Mouse (Mus musculus): ENCODE measurements around the gene Adgrg6. TPM values are rescaled to one million over a fixed set of nuclear protein-coding genes. Genes with fewer than 3 reads are reported as not detected.

Gene Adgrg6
- total RNA-seq, 2 experiments from 2014 or later = 2.4 to 2.5 TPM

DNA sequence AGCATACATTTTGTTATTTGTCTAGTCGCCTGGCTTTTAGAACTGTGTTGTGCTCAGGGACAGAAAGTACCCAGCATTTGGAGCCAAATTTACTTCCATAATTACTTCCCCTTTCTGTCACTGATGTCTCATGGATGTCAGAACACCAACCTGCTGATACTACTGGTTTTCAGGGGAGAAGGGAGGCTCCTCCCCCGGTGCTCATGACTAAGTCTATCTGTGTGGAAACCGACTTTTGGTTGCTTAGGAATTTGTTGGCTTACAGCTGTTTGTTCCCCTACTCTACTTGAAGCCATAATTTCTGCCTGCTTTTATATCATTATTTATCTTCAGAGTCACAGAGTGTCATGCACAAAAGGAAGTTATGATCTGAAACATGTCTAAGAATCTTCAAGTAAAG is 14.4 kb downstream of the Adgrg6 start:
- Histone ChIP-seq H3K27ac (no peak overlapping the region), H3K4me3 (no peak overlapping the region)
- no peak for DNase-seq (ENCODE audit: extremely low spot score in 1 of 2, low spot score in 2 of 2)
- no peak for TF ChIP-seq CTCF (IDR thresholded peaks at IDR 0.05)
- intact Hi-C loops (cut with DNase I) = no loop called here

- Histone ChIP-seq H3K27ac (no peak overlapping the region), H3K4me3 (no peak overlapping the region)
- DNase-seq (ENCODE audit: extremely low spot score in 1 of 2, low spot score in 2 of 2) = no peak
- intact Hi-C loops (cut with DNase I) = no loop called here
- no peak for TF ChIP-seq CTCF (IDR thresholded peaks at IDR 0.05)
Observed at GRCm38 (mm10) chr10:14530670-14531069, 14.8 kb downstream of the Adgrg6 start.

DNA sequence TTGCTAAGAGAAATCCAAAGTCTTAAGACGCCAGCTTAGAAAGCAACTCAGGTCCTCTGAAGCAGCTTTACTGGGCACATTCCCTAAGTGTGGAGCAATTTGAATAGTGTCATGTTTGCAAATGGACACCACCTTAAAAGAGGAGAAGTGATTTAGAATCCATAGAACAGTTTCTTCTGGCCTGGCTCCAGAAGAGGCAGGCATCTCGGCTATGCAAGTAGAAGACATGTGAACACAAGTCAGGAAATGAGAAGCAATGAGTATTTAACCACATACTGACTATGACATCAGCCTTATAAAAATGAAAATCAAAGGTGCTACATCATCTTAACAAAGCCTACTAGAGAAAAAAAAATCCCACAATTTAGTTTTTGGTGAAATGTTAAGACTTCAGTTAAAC is 17.7 kb downstream of the Adgrg6 start:
- TF ChIP-seq CTCF (IDR thresholded peaks at IDR 0.05) = no peak
- no peak for DNase-seq (ENCODE audit: extremely low spot score in 1 of 2, low spot score in 2 of 2)
- intact Hi-C loops (cut with DNase I) = no loop called here
- H3K27ac ChIP-seq = no peak overlapping the region
- H3K4me3 ChIP-seq = no peak overlapping the region

DNA sequence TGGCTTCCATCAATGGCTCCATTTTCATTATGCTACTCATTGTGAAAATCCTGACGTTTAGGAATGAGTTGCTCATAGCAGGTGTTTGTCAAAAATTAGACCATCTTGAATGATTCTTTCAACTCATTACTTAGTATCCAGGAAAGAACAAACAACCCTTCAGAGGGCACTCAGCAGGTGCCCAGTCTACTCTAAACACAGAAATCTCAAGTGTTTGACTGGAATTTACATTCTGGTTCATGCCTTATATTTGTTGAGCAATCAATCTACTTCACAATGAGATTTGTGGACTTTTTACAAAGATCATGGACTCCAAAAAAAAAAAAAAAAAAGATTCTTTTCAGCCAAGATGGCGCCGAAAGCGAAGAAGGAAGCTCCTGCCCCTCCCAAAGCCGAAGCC is 22.7 kb downstream of the Adgrg6 start:
- TF ChIP-seq CTCF (IDR thresholded peaks at IDR 0.05) = no peak
- Histone ChIP-seq H3K27ac (no peak overlapping the region), H3K4me3 (no peak overlapping the region)
- no peak for DNase-seq (ENCODE audit: extremely low spot score in 1 of 2, low spot score in 2 of 2)
- intact Hi-C loops (cut with DNase I) = no loop called here

GRCm38 (mm10) chr10:14520912-14521675 is 24.4 kb downstream of the Adgrg6 start:
- H3K27ac ChIP-seq = no peak overlapping the region
- no peak for TF ChIP-seq CTCF (IDR thresholded peaks at IDR 0.05)
- intact Hi-C loops (cut with DNase I) = no loop called here
- no peak for DNase-seq (ENCODE audit: extremely low spot score in 1 of 2, low spot score in 2 of 2)
- no peak overlapping the region for H3K4me3 ChIP-seq

DNA sequence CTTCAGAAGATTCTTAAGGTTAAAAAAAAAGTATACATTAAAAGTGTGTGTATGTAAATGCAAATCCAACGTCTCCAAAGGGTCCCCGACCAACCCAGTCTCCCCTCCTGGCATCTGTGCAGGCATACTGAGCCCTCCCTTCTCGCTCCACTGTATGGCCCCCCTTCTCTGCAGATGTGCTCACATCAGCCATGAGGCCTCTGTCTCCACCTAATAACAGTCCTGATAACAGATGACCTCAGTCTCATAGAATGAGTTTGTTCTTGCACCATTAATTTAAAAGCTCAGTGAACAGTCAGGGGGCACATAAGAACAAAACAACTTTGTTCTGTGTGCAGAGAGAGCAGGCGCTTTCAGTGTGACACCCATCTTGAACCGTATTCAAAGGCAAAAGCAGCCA is 27.6 kb downstream of the Adgrg6 start:
- intact Hi-C loops (cut with DNase I) = no loop called here
- DNase-seq (ENCODE audit: extremely low spot score in 1 of 2, low spot score in 2 of 2) = no peak

DNA sequence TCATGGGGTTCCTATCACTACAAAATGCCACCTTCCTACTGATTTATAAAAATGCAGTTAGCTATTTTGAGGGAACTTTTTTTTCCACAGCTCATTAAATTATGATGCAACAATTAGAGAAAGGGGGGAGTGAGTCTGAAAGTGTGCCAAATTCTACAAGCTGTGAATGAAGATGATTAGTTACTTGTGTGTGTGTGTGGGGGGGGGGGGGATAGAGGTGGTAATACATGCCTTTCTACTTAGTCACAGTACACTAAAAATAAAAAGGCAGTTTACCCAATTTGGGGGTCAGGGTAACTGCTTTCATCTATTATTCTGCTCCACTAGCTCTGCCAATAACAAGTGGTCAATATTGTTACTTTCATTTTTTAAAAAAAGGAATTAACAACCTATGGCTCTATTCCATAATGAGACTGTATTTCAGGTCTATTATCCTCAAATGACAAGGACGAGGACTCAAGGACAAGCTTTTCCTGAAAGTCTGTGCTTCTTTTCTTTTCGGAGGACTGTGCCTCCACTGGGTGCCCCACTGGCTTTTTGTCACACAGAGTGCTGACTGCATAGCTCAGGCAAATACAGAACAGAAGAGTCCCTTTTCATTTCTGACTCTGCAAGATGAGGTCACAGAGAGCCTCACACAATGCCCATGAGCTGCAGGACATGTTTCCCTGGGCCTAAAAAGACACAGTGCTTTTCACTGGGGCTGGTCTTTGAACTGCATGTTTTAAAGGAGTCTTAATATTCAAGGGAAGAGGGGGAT is 33.4 kb downstream of the Adgrg6 start:
- no peak overlapping the region for H3K4me3 ChIP-seq
- intact Hi-C loops (cut with DNase I) = no loop called here
- no peak for DNase-seq (ENCODE audit: extremely low spot score in 1 of 2, low spot score in 2 of 2)

More for the DNA sequence above, 27.6 kb downstream of the Adgrg6 start:
- no peak overlapping the region for H3K27ac ChIP-seq
- TF ChIP-seq CTCF (IDR thresholded peaks at IDR 0.05) = no peak
- H3K4me3 ChIP-seq = no peak overlapping the region

DNA sequence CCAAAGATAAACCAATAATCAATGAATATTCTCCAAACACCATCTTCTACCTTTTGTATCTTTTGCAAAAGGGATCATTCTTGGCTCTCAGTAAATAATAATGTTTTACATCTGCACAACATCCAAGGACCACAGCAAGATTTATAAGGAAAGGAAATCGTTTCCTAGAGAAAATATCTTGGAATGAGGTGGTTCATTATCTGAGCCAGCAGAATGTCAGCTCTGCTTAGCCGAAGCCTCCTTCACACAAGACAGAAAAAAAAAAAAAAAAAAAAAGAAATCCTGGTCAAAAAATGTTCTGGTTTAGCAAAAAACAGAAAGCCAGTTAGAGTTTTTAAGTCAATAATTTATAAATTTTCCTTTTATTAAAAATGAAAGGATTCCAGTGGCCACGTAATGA is 34.3 kb downstream of the Adgrg6 start:
- intact Hi-C loops (cut with DNase I) = no loop called here
- Histone ChIP-seq H3K27ac (no peak overlapping the region), H3K4me3 (no peak overlapping the region)
- TF ChIP-seq CTCF (IDR thresholded peaks at IDR 0.05) = no peak
- DNase-seq (ENCODE audit: extremely low spot score in 1 of 2, low spot score in 2 of 2) = no peak

More for the DNA sequence above, 33.4 kb downstream of the Adgrg6 start:
- no peak overlapping the region for H3K27ac ChIP-seq
- TF ChIP-seq CTCF (IDR thresholded peaks at IDR 0.05) = no peak

DNA sequence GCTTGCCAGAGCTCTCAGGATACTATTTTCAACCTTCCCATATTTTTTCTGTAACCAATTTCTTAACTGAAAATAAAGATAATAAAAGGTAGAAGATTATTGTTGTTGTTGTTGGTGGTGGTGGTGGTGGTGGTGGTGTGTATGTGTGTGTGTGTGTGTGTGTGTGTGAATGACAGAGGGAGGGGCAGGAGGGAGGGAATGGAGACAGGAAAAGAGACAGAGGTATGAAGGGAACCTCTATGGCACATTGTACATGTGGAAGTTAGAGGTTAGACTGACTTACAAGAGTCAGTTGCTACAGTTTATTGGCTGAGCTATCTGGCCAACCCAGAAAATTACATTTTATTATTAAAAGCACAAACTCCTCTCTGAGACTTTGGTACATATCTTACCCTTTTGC is 49.8 kb downstream of the Adgrg6 start:
- DNase-seq (ENCODE audit: extremely low spot score in 1 of 2, low spot score in 2 of 2) = no peak
- intact Hi-C loops (cut with DNase I) = no loop called here
- H3K27ac ChIP-seq = no peak overlapping the region
- H3K4me3 ChIP-seq = no peak overlapping the region
- no peak for TF ChIP-seq CTCF (IDR thresholded peaks at IDR 0.05)

DNA sequence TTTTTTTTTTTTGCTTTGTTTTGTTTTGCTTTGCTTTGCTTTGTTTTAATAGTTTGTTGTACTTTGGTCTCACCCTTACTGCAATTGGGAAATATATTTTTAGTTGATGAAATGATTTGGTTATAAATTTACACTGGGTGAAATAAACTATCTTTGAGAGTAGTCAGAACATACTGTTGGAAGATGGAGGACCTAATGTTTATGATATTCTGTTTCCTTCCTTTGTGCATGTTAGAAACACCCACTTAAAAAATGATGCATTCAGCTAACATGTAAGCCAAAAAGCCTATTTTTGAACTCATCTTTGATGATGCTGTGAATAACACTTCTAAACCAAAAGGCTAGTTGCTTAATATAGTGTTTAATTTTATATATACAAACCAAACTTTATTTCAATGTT is 50.3 kb downstream of the Adgrg6 start:
- no peak overlapping the region for H3K4me3 ChIP-seq
- DNase-seq (ENCODE audit: extremely low spot score in 1 of 2, low spot score in 2 of 2) = no peak
- TF ChIP-seq CTCF (IDR thresholded peaks at IDR 0.05) = no peak
- intact Hi-C loops (cut with DNase I) = no loop called here
- H3K27ac ChIP-seq = no peak overlapping the region

GRCm38 (mm10) chr10:14491838-14492237 is 53.6 kb downstream of the Adgrg6 start:
- DNase-seq (ENCODE audit: extremely low spot score in 1 of 2, low spot score in 2 of 2) = no peak
- intact Hi-C loops (cut with DNase I) = no loop called here
- no peak for TF ChIP-seq CTCF (IDR thresholded peaks at IDR 0.05)
- no peak overlapping the region for H3K4me3 ChIP-seq
- no peak overlapping the region for H3K27ac ChIP-seq

- intact Hi-C loops (cut with DNase I) = no loop called here
- no peak overlapping the region for H3K4me3 ChIP-seq
- TF ChIP-seq CTCF (IDR thresholded peaks at IDR 0.05) = no peak
- no peak overlapping the region for H3K27ac ChIP-seq
- no peak for DNase-seq (ENCODE audit: extremely low spot score in 1 of 2, low spot score in 2 of 2)
Observed at GRCm38 (mm10) chr10:14483257-14483656, 62.2 kb downstream of the Adgrg6 start.

Measured in left cerebral cortex, adult 2 months (tissue).